Mouse (Mus musculus) G1E-ER4 (cell line): ENCODE measurements around the gene Poc1a. TPM values are rescaled to one million over a fixed set of nuclear protein-coding genes. Genes with fewer than 3 reads are reported as not detected.

Experiments used
- GATA1 ChIP-seq: IDR thresholded peaks from one replicate; pipeline ENCODE4 v1.8.0; 2012; ENCODE audit warnings: low read length, inconsistent platforms
- polyA plus RNA-seq: library from polyadenylated mRNA; stranded (reverse); fragments of >175 nt; gene quantifications from 2 replicates; pipeline ENCODE4 v1.2.3, GENCODE M21; 2012

Gene Poc1a
- polyA plus RNA-seq, 1 experiment = 9.9 TPM

GRCm38 (mm10) chr9:106308151-106308550 is 27.3 kb downstream of the Poc1a start:
- TF ChIP-seq GATA1 = no peak

GRCm38 (mm10) chr9:106308555-106308954 is 27.7 kb downstream of the Poc1a start:
- TF ChIP-seq GATA1 = no peak

GRCm38 (mm10) chr9:106308983-106309382 is 28.1 kb downstream of the Poc1a start:
- TF ChIP-seq GATA1 = no peak

GRCm38 (mm10) chr9:106309859-106310258 is 29.0 kb downstream of the Poc1a start:
- no peak for TF ChIP-seq GATA1

- TF ChIP-seq GATA1 = no peak
Observed at GRCm38 (mm10) chr9:106311625-106312191, 30.8 kb downstream of the Poc1a start.

GRCm38 (mm10) chr9:106312950-106313360 is 32.1 kb downstream of the Poc1a start:
- no peak for TF ChIP-seq GATA1

- TF ChIP-seq GATA1 = no peak
Observed at GRCm38 (mm10) chr9:106314196-106314595, 33.3 kb downstream of the Poc1a start.

- no peak for TF ChIP-seq GATA1
Observed at GRCm38 (mm10) chr9:106318074-106318473, 37.2 kb downstream of the Poc1a start.

GRCm38 (mm10) chr9:106319095-106319494 is 38.2 kb downstream of the Poc1a start:
- no peak for TF ChIP-seq GATA1

- TF ChIP-seq GATA1 = no peak
Observed at GRCm38 (mm10) chr9:106322497-106322896, 41.6 kb downstream of the Poc1a start.

- no peak for TF ChIP-seq GATA1
Observed at GRCm38 (mm10) chr9:106326241-106326640, 45.4 kb downstream of the Poc1a start.

- no peak for TF ChIP-seq GATA1
Observed at GRCm38 (mm10) chr9:106327125-106327809, 46.4 kb downstream of the Poc1a start.

- no peak for TF ChIP-seq GATA1
Observed at GRCm38 (mm10) chr9:106328068-106328610, 47.3 kb downstream of the Poc1a start.

GRCm38 (mm10) chr9:106328772-106329511 is 48.1 kb downstream of the Poc1a start:
- TF ChIP-seq GATA1 = no peak

GRCm38 (mm10) chr9:106332746-106333145 is 51.9 kb downstream of the Poc1a start:
- TF ChIP-seq GATA1 = no peak

GRCm38 (mm10) chr9:106337620-106338019 is 56.8 kb downstream of the Poc1a start:
- no peak for TF ChIP-seq GATA1
